Mouse (Mus musculus) kidney, postnatal 25 days (tissue): Measurements from ENCODE around the gene Sez6l.

ENCODE experiments used
- DNase-seq, 2 experiments: peaks; one replicate each; pipeline ENCODE4 v3.0.0; 2021; ENCODE audit warnings: mixed read lengths in 2 of 2

Gene Sez6l

DNA sequence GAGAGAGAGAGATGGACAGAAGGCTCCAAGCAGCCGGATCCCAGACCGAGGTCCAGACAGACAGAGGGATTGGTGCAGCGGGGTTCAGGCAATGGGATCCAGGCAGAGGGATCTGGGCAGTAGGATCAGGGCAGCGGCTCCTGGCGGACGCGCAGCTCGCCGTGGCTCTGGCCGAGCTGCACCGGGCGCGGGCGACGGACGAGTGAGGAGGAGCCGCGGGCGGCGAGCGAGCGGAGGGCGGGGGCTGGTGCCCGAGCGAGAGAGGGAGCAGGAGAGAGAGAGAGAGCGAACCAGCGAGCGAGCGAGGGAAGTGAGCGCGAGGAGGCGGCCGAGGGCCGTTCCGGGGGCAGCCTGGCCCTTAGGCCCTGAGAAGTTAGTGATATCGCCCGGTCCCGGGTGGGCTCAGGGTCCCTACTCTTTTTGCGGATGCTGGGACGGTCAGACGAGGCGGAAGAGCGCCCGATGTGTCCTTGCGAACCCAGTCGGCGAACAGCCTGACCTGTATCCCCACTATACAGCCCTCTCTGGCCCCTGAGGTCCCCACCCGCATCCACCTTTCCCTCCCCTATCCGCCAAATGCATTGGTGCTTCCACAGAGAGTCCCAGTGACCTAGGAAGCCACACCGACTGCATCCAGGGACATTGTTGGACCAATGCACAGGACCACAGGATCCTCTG is at the start of gene Sez6l:
Gene Sez6l, minus strand, starts transcription at position 193 of the 678 bp plus-strand sequence.
- no peak for DNase-seq

GRCm38 (mm10) chr5:112625555-112626160 is 48.7 kb upstream of the Sez6l start:
- DNase-seq = no peak

DNA sequence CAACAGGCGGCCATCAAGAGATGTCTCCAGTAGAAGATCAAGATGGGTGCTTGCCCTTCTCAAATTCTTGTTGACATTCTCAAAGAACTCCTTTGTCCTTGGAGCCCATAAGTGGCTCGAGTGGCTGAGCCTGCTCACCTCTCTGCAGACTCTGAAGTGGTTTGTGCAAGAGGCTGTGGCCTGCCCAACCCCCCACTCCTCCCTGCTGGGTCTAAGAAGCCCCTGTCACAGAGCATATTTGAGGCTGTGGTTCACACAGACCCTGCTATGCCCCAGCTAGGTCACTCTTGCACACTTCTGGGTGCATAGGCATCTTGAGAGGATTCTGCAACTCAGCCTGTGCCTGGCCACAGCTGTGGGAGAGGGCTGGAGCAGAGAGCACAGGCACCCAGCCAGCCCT is 46.0 kb upstream of the Sez6l start:
- DNase-seq = no peak

- no peak for DNase-seq
These were observed 43.3 kb upstream of the Sez6l start for GRCm38 (mm10) chr5:112620256-112620655.

DNA sequence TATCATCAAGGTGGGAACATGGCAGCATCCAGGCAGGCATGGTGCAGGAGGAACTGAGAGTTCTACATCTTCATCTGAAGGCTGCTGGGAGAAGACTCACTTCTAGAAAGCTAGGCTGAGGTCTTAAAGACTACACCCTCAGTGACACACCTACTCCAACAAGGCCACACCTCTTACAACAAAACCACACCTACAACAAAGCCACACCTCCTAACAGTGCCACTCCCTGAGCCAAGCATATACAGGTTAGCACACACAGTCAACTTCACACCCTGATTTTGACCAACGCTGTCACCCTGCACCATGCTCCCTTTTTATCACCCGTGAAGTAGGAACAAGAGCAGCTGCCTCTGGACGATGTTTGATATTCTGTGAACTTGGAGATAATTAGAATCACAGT is 42.4 kb upstream of the Sez6l start:
- no peak for DNase-seq

GRCm38 (mm10) chr5:112617602-112618247 is 40.7 kb upstream of the Sez6l start:
- DNase-seq = no peak

DNA sequence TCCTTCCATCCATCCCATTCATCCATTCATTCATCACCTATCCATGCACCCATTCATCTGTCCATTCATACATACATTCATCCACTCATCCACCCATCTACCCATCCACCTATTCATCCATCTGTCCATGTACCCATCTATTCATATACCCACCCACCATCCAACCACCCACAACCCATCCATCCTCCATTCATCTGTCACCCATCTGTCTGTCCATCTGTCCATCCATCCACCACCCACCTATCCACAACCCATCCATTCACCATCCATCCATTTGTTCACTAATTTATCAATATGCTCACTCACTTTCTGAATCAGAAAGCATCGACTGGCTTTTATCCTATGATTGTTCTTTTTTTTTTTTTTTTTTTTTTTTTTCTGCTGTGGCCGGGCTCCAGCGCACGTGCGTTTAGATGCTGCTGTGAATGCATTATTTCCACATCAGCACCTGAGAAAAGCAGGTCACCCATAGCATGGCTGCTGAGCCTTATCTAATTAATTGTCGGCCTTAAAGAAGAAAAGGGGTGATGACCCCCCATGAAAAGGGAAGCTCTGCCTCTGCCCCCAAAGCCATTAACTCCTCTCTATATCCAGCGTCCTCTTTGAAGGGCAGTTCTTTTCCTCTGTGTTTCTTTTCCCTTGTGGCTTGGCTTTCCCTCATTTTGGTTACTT is 39.1 kb upstream of the Sez6l start:
- DNase-seq = no peak

- DNase-seq = peak in 1 of 2 experiments; percentile 39
These were observed 31.0 kb upstream of the Sez6l start for GRCm38 (mm10) chr5:112607867-112608516.

DNA sequence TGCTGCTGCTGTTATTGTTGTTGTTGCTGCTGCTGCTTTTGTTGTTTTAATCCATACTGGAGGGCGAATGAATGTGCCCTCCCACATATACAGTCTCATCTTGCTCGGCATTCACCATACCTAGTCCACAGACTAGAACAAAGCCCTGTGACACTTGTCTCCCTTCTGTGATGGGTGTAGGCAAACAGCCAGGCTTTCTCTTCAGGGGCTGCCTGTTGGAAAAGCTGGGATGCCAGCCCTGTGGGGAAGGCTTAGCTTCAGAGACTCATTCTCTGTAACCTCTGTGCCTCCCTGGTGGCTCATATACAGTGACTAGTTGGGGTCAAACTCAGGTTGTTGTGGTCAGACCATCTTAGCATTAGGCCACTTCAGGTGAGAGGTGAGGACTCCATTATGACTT is 30.1 kb upstream of the Sez6l start:
- no peak for DNase-seq

DNA sequence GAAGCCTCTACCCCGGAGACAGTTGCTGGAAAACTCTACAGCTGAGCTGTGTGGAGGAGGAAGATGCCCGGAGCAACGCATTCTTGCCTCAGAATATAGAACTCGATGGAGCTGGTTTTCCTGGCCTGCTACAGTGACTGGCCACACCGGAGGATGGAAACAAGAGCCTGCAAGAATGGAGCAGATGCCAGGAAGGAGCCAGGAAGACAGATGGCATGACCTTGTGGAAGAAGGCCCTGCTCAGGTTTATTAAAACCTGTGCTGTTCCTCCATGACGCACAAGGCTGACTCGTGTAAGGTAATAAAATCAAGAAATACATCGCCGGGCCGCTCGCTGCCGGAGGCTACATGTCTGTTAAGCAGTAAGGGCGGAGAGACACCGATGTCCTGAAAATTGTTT is 28.4 kb upstream of the Sez6l start:
- DNase-seq = no peak

GRCm38 (mm10) chr5:112604251-112604650 is 27.3 kb upstream of the Sez6l start:
- no peak for DNase-seq

DNA sequence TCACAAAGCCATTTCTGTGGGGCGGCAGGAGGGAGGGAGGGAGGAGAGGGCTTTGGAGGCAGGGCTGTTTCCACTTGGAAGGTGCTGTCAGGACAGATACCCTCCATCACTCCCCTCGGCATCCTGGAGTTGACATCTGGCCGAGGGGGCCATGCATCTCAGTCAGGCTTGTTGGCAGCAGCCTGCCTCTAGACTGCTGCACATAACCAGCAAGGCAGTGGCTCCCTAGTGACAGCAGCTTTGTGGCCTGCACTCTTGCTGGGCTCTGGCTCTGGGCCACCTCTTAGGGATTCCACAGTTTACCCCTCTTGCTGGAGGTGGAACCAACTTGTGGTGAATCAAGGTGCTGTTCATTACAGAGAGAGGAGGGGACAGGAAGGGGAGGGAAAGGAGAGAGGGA is 26.6 kb upstream of the Sez6l start:
- no peak for DNase-seq

- no peak for DNase-seq
These were observed 23.4 kb upstream of the Sez6l start for GRCm38 (mm10) chr5:112600309-112600939.

- no peak for DNase-seq
These were observed 22.7 kb upstream of the Sez6l start for GRCm38 (mm10) chr5:112599538-112600308.

GRCm38 (mm10) chr5:112597876-112598275 is 20.9 kb upstream of the Sez6l start:
- DNase-seq = peak; percentile 75 to 91

DNA sequence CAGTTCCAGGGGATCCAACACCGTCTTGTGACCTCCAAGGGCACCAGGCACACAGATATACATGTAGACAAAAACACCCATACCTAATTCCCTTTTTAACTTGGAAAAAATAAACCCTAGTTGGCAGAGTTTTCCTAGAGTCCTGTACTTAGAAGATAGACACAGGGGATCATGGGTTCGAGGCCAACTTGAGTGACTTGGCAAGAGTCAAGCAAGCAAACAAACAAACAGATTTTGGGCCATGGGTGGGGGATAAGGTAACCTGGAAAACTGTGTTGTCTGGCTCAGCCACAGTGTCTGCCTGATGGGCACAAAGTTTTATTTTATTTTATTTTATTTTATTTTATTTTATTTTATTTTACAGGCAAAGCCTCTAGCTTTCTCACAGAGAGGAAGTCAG is 20.3 kb upstream of the Sez6l start:
- DNase-seq = no peak

DNA sequence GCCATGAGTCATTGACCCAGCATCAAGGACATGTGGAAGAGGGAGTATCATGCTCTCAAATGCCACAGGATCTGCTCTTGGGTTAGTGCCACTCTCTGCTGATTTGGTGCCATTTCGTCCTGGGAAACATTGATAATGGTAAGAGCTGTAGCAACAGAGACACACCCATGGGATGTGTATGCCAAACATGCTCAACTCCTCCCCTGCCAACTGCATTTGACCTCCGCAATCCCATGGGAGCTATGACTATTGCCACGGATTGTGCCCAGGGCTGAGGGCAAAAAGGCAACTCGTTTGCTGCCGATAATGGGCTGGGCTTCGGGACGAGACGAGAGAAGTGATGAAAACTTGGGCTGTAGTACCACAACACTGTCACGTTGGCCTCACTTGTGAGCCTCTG is 19.7 kb upstream of the Sez6l start:
- DNase-seq = no peak

DNA sequence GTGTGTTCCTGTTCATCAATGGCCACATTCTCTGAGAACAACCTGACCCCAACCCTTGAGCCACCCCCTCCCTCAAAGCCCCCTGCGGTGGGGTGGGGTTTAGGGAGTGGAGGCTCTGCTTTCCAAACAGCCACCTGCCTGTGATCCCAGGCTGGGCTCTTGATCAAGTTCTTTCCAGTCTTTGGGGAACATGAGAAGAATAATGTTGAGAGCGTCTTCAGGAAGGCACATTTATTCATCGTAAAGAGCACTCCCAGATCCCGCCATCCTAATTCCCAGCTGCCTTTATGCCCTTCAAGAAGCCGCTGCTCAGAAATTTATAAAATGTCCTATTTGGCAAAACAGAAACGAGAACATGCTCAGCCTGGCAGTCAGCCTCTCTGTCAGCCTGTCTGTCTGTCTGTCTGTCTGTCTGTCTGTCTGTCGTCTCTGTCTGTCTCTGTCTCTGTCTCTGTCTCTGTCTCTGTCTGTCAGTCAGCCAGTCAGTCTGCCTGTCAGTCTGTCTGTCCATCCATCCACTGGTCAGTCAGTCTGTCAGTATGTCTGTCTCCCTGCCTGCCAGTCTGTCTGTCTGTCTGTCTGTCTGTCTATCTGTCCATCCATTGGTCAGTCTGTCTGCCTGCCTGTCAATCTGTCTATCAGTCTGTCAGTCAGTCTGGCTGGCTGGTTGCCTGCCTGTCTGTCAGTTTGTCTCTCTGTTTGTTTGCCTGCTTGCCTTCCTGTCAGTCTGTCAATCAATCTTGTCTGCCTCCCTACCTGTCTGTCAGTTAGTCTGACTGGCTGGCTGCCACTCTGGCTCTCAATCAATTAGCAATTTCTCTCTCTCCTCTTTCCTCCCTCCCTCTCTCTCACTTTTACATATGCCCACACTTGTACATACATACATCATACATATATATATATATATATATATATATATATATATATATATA is 19.0 kb upstream of the Sez6l start:
- DNase-seq = no peak

DNA sequence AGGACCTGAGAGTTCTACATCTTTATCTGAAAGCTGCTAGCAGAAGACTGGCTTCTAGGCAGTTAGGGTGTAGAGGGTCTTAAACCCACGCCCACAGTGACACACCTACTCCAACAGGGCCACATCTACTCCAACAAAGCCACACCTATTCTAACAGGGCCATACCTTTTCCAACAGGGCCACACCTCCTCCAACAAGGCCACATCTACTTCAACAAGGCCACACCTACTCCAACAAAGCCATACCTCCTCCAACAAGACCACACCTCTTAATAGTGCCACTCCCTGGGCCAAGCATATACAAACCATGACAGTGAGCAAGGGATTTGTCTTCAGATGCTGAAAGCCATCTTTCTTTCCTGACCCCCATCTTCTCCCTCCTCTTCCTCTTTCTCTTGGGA is 14.7 kb upstream of the Sez6l start:
- no peak for DNase-seq

DNA sequence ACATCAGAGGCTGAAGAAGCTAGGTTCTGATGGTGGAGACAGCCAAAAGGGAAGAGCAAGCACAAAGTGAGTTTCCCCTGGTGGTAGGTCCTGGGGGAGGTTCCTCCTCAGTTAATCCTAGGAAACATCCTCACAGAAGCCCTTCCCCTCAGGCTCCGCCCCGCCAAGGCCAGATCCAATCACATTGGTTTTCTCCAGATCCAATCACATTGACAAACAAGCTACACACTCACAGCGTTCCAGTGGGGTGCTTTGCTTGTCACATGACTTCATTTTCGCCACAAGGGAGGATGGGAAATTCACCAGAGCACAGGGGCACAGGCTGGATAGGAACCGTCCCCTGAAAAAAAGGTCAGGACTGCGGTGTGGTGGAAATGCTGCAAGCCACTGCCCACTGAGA is 9.1 kb upstream of the Sez6l start:
- no peak for DNase-seq
